Mouse (Mus musculus) G1E-ER4 (cell line): ENCODE results near the gene Wdr35. TPM values are rescaled to one million over a fixed set of nuclear protein-coding genes. Genes with fewer than 3 reads are reported as not detected.

Experiments used
- GATA1 ChIP-seq: IDR thresholded peaks from one replicate; pipeline ENCODE4 v1.8.0; 2012; ENCODE audit warnings: low read length, inconsistent platforms
- polyA plus RNA-seq: library from polyadenylated mRNA; stranded (reverse); fragments of >175 nt; gene quantifications from 2 replicates; pipeline ENCODE4 v1.2.3, GENCODE M21; 2012

Wdr35 gene
- polyA plus RNA-seq: not detected in 2 replicates

DNA sequence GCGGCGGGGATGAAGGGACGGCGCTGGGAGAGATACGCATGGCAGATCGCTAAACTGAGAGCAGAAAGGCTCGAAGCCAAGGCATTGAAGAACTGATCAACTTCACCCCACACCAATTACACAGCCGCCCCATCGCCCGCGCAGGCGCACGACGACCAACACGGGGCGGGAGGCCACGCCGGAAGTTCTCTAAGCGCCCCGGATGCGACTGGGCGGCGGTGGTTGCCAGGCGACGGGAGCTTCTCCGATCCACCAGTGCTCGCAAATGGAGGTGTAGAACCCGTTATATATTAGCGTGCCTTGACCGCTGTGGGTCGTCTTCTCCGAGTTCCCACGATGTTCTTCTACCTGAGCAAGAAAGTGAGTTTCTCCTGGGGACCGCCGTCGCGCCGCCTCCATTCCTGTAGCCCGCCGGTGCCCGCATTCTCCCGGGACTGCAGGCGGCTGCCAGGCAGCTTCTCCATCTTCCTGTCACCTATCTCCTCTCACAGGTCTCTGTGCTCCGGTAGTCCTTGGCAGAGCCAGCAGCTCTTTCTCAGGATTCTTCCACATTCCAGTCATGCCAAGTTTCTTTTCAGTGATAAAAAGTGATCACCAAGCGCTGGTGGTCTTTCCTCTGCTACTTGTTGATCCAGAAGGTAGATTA is at the start of gene Wdr35:
Wdr35 (plus strand) TSS at position 73 of the 646 bp plus-strand sequence.
- TF ChIP-seq GATA1: no peak

DNA sequence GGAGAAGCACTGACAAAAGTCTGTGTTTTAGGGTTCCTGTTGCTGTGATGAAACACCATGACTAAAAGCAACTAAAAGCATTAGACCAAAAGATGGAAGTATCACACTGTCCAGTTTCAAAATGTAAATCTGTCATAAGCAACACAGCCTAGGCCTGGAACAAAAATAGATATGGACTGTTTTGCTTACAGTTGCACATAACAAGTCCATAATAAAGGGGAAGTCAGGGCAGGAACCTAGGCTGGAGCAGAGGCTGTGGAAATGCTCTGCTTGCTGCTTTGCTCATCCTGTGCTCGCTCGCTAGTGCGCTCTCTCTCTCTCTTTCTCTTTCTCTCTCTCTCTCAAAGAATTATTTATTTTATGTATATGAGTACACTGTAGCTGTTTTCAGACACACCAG is 46.0 kb upstream of the Wdr35 start:
- no peak for TF ChIP-seq GATA1

DNA sequence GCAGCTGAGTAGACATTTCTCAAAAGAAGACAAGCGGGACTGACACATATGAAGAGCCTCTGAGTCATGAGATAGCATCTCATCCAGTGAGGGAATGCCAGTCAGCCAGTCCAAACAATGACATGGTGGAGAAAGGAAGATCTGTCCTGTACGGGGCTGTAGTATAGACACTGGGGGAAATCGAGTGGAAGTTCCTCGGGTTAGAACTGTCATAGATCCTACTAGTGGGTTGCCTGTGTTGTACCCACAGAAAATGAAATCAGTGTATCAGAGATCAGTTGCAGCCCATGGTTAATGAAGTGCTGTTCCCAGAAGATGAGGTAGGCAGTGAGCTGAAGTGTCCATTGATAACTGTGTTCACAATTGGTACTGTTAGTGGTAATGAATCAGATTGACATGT is 44.9 kb upstream of the Wdr35 start:
- no peak for TF ChIP-seq GATA1

DNA sequence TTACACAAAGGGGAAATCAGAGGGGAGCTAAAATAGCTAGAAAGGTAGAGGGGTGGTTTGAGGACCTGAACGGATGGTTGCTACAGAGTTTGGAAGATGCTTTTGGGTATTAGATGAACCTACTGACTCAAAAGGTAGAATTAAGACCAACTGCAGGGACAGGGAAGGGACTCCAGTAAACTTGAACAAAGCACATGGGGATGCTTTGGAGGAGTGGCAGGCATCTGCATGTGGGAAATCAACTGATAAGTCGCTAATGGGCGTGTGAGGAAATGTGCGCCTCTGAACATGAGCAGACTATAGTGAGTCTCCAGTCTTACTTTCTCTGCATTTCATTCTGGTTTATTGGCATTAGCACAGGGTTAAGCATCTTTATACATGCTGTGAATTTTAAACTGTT is 42.6 kb upstream of the Wdr35 start:
- no peak for TF ChIP-seq GATA1

DNA sequence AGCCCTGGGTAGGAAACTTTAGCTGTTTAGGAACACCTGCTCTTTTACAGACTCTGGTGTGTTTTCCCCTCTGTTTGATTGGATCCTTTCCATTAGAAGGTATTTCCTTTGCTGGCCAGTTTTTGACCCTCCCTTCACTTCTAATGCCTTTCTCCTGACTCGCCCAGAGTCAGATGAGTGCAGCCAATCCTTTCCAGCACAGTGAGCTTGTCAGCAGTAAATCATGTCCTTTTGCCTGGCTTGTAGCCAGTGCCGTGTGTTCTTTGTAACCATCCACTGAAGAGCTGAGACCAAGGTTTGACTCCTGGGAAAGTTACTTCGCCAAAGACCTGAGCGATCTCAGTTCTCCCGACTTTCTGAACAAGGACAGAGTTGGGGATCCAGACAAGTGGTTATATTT is 38.3 kb upstream of the Wdr35 start:
- TF ChIP-seq GATA1: no peak

DNA sequence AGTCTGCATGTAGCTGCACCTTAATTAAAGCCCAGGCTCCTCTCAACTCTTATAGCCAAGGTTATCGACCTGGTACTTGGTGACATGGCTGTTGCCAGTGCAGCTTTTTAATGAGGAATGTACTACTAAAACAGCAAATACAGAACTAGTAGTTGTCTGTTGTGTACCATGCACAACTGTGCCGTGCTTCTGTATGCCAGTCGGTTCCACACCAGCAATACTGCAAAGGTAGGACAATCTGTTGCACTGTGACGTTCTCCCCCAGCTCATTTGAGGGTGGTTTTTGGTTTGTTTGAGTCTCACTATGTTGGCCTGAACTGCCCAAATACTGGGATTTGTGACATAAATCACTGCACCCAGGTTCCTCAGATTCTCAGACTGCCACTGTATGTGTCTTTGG is 34.2 kb upstream of the Wdr35 start:
- TF ChIP-seq GATA1: no peak

DNA sequence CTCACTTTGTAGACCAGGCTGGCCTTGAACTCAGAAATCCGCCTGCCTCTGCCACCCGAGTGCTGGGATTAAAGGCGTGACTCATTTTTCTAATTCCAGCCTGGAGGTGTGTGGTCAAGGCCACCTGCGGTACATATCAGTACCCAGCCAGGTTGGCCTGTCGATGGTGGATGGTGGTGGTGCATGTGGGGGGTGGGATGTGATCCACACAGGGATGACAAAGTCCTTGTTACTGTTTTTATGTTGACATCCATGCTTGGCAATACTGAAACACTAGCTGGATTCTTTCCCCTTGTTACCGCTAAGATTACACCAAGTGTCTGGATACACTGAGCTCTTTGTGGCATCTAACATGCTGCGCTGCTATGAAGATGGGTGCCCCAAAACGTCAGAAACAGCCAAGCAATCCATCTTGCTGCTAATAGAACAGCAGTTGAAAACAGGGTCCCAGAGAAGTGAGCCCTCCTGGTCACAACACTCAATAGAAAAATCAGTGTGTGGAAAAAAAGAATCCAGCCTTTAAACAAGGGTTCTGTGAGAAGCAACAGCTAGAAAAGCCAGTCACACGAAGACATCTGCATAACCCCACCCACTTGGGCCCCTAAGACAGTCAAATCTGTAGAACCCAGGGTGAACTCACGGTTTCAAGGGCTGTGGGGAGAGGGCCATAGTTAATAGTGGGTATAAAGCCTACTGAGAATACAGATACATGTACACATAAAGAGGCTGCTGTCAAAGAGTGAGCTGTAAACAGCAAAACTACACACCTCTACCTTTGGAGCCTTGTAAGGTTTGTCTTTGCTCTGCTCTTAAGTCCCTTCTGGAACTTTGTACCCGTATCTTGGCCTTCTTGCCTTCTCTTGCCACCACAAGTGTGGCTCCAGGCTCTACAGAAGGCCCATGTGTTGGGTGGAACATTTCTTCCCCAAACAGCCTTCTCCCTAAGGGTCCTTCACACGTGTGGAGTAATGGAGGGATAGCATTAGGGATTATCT is 33.4 kb upstream of the Wdr35 start:
- no peak for TF ChIP-seq GATA1

DNA sequence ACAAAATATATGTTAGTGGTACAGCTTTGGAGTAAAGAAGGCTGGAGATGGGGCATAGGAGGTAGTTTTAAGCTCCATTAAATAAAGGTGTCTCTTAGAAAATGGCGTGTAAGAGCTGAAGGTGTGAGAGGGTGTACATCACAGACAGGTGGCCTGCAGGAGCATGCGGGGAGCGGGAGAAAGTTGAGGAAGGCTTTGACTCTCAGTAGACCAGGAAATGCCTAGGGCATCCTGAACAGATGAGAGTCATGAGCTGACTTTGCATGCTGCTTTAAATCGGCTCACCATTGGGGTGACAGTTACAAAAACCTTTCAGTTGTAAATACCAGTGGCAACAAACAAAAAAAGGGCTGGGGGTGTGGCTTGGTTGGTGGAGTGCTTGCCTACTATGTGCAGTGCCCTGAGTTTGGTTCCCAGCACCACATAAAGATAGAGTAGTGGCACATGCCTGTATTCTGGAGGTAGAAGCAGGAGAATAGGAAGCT is 32.5 kb upstream of the Wdr35 start:
- TF ChIP-seq GATA1: no peak

DNA sequence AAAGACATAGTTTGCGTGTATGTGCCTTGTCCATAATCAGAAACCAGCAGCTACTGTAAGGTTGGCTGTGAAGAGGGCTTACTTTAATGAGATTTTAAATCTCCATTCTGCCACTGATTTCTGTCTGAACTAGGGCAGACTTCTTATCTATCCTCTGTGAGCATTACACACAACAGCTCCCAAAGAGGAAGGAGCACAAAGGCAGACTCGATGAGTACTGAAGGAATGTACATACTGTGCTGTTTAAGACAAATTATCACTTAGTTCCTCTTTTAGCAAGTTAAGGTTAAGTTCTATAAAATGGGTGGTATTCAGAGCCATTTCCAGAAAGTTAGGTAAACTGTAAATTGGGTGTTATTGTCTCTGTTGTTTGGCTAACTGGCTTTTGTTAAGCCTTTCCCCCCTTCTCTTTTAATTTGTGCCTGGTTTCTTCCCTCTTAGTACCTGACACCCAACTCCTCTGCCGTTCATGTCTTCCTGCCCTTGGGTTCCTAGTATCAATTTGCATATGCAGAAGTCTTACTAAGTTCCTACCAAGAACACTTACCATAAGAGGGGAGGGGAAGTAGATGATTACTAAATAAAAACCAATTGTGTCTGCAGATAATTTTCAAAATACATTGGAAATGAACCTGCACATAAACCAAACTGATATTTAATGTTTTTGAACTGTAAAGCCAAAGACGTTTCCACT is 31.8 kb upstream of the Wdr35 start:
- TF ChIP-seq GATA1: no peak

DNA sequence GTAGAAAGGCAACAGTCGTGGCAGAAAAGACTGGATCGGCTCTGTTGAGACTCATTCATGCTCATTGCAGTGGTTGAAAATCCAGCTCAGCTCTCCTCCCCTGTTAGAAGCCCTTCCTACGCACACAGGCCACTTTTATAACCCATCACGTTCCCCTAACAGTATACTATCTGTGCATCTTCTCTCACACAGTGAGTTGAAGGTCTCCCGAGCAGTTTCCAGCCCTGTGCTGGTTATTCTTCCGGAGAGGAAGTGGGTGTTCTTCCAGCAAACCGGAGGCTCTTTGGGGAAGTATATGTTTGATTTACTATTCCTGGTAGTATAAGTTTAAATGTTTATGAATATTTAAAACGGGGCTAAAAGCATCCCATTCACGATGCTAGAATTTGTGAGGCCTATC is 26.5 kb upstream of the Wdr35 start:
- no peak for TF ChIP-seq GATA1

DNA sequence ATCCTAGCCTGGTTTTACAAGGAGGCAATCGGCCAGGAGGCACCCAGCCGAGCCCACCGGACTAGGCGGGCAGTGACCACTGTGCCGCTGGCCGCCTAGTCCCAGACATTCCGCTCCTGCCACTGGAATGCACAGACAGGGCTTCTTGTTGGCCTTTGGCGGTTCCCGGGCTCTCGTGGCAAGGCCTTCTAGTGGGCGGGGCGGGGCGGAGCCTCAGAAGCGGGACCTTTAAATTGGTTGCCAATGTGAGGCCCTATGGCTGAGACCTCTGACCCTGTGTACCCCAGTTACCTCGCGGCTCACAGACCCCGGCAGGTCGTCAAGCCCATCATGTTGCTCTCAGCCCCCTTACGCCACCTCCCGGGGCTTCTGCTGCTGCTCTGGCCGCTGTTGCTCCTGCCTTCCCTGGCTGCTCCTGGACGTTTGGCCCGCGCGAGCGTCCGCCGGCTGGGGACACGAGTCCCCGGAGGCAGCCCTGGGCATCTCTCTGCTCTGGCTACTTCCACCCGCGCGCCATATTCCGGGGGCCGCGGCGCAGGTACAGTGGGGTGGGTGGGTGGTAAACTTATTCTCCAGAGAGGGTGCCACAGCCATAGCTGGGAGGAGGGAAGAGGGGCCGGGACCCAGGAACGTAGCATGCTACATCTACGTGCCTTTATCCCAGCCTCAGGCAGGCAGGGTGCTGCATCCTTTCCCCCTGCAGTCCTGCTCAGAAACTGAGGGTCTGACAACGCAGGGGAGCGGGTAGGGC is 25.8 kb upstream of the Wdr35 start, which contains the start of gene Matn3:
Matn3 (plus strand) TSS at position 216 of the 751 bp plus-strand sequence.
- TF ChIP-seq GATA1: no peak

DNA sequence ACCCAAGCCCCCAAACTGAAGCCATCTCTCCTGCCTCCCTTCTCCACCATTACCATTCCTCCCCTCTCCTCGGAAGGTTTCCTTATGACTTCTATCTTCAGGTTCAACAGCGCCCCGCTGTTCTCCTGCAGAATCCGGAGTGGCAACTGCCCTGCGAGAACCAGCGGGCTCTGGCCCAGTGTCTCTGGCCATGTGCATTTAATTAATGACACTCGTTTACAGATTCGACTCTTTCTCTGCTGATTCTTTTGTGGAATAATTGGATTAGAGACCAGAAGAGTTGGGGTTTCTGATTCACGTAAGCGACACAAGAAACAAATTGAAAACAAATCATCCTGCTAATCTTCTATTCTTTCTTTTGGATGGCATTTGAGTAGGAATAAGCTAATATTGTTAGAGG is 20.6 kb upstream of the Wdr35 start:
- TF ChIP-seq GATA1: no peak

DNA sequence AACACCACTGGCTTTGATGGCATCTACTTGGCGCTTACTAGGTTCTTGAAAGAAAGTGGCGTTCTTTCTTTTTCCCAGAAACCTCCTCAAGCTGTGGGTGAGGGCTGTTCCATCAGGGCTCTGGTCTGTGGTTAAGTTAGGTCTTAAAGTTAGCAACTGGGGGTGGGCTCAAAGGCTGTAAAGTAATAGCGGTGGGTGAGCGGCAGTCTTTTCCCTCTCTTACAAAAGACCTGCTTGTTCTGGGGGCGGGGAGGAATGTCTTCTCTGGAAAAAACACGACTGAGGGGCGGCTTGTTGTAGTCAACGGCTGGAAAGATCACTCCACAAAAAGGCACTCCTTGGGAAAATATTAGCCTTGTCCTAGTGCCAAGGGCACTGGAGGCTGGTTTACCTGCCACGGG is 19.5 kb upstream of the Wdr35 start:
- TF ChIP-seq GATA1: no peak

DNA sequence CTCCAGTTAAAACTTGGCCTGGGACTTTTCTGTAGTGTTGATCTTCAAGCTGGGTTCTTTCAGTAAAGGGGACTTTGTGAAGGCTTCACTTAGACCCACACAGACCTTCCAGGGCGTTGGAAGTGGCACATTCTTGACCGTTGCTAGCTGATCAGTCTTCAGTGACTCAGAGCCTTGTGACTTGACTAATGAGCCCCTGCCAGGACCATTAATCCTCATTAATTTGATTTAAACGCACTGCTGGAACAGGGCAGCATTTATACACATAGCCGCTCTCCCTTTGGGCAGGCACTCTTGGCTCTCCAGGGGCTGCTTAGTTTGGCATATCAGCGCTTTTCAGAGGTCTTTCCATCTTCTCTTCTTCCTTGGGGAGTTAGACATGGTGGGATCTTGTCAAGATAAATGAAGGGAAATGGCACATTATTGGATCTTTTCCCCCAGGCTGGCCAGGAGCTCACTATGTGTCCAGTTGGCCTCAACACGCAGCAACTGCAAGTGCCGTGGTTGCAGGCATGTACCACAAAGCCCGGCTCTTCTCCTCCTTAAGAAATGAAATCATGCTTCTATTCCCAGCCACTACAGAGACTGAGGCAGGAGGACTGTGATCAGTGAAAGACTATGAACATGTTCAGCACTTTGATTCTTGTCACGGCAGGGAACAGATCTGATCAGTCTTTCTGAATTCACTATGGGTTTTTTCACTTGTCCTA is 11.9 kb upstream of the Wdr35 start:
- TF ChIP-seq GATA1: no peak
